Mouse (Mus musculus) mouse embryonic stem cell (cell line): ENCODE measurements around the gene H2-Eb2.

Experiments
- in situ Hi-C, 2 experiments: fragments of 300-500 bp; cut with MboI; formaldehyde crosslinking; loops; 1 replicate in 1 of 2; 3 replicates in 1 of 2; pipeline ENCODE4 v1.14.3; 2019 to 2020; ENCODE audit warnings: low sequenced_read_pairs in 2 of 2, low pct_unique_long_range_greater_than_20kb in 1 of 2, mixed read lengths in 1 of 2; ENCODE audit not compliant: unreplicated experiment in 1 of 2

Gene H2-Eb2

DNA sequence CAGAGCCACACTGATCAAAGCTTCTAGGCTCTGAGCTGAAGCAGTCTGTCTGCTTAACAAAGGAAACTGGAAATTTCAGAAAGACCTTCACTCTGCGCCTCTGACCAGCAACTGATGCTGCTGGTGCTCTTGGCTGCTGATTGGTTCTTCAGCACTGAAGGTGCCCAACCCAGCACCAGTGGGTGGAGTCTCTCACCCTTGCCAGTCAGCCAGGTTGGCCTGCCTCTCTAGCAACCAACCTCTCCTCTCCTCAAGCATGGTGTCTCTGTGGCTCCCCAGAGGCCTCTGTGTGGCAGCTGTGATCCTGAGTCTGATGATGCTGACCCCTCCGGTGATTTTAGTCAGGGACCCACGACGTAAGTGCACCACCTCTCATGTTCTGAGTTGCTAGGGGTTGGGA lies at the start of gene H2-Eb2:
Gene H2-Eb2, plus strand, starts transcription at position 230 of the 400 bp plus-strand sequence.
- in situ Hi-C loops, result no loop called here

DNA sequence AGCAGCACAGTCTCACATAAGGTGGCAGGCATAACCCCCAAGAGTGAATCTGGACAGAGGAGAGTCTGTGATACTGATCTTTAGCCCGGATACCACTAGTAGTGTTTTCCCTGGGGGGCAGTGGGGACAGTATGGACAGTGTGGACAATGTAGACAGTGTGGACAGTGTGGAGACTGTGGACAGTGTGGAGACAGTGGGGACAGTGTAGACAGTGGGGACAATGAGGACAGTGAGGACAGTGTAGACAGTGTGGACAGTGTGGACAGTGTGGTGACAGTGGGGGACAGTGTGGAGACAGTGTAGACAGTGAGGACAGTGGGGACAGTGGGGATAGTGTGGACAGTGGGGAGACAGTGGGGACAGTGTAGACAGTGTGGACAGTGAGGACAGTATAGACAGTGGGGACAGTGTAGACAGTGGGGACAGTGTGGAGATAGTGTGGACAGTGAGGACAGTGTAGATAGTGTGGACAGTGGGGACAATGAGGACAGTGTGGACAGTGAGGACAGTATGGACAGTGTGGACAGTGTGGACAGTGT lies 44.9 kb upstream of the H2-Eb2 start:
- in situ Hi-C loops, result no loop called here

DNA sequence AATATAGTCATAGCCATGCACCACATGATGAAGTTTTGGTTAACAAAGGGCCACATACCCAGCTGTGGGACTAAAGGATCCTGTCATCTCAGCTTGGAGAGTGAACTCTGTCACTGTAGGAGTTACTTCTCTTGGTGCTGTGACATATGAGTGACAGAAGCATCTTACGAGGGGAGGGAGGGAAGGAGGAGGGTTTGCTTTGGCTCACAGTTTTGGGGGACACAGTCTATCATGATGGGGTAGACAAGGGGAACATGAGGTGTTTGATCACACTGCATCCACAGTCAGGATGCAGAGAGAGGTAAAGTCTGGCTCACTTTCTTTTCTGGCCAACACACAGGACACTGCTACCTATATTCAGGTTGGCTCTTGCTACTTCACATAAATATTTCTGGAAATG lies 43.6 kb upstream of the H2-Eb2 start:
- in situ Hi-C loops, result no loop called here

DNA sequence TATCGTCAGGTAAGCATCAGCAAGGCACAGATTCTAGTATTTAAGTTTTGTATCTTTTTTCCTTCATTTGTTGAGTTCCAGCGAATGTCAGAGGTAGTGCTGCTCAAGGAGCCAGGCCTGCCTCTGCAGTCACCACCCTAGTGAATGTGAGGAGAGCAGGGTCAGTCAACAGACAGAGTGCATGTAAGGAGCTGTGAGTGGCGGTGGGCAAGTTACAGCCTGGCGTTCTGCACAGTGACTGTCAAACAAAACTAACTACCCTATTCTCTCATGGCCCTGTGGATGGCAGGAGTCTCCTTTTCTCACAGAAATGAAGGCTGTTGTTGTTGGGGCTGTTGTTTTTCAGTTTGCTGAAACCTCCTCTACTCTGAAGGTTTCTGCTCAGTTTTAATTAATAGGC lies 40.1 kb upstream of the H2-Eb2 start:
- in situ Hi-C loops, result no loop called here

DNA sequence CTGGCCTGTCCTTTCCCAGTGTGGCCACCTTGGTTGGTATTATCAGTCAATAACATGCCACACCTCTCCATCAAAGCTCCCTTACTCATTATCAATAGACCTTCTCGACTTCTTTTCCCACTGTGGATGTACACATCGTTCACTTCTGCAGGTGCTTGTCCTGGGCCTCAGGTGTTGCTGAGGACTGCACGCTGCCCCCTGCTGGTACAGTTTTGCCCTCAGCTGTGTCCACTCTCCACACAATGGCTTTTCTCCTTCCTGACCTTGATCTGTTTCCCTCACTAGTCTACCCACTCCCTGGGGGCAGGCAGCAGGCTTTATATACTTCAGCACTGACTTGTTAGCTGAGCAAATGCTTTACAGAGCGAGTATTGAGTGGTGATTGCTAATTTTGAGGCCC lies 39.6 kb upstream of the H2-Eb2 start:
- in situ Hi-C loops, result no loop called here

DNA sequence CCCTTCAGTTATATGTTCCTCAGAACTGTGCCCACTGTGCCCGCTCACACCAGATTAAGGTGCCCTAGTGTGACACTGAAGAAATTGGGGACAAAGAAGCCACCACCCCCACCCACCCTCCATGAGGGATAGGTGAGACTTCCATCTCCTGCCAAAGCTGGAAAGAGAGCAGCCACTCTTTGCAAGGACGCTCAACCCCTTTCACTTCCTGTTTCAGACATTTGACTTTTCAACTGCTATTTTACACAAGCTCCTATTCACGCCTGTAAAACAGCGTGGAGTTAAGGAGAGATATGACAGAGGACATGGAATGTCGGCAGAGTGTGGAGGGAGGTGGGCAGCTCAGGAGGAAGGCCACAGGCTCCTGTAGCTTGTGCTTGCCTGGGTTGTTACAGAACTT lies 39.0 kb upstream of the H2-Eb2 start:
- in situ Hi-C loops, result no loop called here

DNA sequence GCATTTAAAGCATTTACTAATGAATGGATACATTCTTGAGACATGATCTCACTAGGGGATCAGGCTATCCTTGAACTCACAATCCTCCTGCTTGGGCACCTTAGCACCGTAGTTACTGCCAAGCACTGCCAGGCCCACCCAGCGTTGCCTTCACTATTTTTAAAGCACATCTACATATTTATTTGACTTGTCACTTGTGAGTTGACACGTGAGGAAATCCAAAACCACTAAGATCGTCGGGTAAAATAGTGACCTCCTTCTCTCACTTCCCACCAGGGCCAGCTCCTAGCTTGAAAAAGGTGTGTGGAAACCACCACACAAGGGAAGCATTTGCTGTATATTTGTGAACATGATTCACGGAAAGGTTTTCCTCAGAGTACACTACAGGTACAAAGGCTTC lies 38.5 kb upstream of the H2-Eb2 start:
- in situ Hi-C loops, result no loop called here

DNA sequence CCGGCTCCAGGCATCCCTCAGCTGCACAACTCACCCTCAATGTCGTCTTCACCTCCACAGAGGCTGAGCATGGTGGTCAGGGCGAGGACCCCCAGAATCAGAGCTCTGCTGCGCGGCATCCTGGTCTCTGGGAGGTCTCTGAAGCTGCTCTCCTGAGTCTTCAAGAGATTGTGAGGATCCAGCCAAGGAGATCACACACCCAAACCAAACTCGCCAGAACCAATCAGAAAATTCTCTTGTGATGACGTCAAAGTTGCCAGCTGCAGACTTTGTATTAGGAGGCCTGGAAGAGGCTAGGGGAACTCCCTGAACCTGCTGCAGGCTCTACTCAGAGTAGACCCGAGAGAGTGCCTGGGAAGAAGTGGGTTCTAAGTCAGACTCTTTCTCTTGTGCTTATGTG lies 37.8 kb upstream of the H2-Eb2 start, which contains the start of gene H2-Aa:
Gene H2-Aa, minus strand, starts transcription at position 176 of the 400 bp plus-strand sequence.
- in situ Hi-C loops, result no loop called here

DNA sequence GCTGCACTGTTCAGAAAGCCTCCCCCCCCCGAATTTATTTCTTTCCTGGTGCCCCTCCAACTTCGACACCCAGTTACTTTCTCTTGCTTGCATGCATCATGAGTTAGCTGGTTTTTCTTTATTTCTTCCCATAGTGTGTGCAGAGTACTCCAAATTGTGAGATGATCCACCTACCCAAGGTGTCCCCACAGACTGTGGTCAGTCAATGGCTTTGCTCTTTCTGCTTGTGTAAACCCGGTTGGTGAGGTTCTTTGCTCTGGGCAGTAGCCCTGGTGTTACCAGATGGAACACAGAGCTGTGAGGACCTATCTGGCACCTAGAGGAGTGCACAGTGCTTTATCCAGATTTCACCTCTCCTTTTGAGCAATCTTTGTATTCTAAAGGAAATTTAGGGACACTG lies 37.3 kb upstream of the H2-Eb2 start:
- in situ Hi-C loops, result no loop called here

DNA sequence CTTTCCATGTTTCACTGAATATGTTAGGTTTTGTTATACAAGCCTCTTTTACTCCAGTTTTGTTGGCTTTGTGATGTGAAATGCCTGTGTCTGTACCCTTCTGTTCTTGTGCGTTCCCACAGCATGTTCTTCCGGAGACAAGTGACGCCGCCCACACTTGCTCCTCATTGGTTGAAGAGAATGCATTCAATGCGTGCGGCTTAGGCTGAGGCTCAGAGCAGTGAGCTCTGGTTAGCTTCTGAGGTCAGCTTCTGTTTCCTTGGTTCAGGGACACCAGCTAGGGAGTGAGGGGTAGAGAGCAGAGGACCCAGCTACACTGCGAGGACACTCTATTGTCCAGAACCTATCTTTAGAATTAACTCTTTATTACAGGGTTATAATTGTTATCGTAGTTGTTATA lies 33.9 kb upstream of the H2-Eb2 start:
- in situ Hi-C loops, result no loop called here

DNA sequence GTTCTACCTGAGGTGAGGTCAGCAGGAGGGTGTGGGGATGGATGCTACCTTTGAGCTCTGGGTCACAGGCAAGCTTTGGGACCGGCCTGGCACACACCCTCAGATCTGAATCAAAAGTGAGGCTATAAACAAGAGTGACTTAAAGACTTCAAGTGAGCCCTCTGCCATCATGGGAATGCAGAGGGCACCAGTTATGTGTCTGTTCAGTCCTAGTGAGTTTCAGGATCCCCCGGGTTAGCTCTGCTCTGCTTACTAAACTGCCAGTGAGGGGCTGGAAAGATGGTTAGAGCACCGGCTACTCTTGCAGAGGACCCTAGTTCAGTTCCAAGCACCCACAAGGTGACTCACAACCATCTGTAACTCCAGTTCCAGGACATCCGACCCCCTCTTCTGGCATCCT lies 32.9 kb upstream of the H2-Eb2 start:
- in situ Hi-C loops, result no loop called here

DNA sequence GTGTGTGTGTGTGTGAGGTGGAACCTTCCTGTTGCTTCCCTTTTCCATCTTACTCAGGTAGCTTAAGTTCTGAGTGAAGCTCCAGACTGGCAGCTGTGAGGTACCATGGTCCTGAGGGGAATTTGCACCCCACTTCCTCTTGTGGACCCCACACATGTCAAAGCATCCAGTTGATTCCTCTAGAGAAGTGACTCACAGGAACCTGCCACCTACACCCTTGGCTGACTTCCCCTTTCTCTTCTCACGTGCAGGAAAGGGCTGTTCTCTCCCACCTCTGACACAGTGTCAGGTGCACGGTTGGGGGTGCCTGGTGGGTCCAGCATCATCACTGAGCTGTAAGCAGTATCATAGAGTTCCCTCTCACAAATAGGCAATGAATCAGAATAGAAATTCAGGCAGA lies 31.9 kb upstream of the H2-Eb2 start:
- in situ Hi-C loops, result no loop called here

DNA sequence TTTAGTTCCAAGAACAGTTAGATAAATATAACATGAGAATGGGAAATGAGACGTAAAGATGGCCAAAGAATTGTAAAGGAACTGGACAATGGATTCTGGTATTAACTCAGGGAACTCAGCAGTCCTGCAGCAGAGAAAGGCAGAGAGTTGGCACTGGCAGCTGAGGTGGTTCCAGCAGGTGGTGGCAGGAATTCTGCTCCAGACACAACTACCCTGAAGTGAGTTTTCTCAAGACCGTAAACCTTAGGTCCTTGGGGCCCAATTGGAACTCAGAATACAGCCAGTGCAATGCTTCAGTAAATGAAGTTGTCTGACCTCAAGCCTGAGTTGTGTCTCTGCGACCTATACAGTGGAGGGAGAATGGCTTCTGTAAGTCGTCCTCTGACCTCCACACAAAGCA lies 31.2 kb upstream of the H2-Eb2 start:
- in situ Hi-C loops, result no loop called here

DNA sequence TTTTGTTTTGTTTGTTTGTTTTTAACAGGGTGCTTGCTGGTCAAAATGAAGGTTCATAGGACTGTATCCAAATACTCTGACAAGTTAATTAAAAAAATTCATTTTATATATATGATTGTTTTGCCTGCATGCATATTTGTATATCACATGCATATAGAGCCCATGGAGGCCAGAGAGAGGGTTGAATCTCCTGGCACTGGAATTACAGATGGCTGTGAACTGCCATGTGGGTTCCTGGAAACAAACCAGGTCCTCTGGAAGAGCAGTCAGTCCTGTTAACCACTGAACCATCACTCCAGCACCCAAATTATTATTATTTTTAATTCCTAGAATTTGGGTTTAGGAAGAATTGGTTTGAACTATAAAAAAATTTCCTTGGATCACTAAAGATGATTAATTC lies 30.2 kb upstream of the H2-Eb2 start:
- in situ Hi-C loops, result no loop called here

DNA sequence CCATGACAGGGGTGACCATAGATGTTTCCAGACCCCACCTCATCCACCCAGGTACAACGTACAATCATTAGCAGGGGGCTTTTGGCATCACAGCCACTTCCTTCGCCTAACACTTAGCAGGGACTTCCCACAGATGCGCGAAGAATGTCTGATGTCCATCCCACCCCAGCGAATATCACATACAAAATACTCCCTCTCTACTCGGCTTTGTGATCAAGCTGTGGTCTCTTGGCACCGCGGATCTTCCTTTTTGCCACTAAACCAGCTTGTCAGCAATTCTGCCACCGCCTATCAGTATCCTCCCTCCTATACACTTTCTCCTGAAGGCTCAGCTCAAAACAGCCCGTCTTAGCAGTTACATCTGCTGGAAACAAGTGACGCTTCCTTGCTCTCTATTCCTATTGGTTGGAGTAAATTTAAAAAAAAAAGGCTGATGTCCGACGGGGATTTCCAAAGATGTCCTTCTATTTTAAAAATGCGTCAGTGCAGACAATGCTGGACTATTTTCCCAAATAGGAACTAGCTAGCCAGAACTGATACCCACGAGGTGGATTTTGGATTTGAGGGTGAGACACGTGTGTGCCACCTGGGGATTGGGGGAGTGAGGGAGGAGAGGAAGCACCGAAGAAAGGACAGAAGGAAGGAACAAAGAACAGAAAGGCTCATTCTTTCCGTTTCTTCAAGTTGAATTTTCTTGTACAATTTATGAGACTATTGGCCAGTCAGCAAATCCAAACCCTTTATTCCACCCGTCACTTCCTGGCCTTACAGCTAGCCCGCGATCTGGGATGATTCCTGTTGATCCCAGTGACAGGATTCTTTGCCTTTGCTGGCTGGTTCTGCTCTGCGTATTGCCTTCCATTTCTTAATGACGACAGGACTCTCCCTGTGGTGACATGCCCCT lies 29.3 kb upstream of the H2-Eb2 start:
- in situ Hi-C loops, result no loop called here

DNA sequence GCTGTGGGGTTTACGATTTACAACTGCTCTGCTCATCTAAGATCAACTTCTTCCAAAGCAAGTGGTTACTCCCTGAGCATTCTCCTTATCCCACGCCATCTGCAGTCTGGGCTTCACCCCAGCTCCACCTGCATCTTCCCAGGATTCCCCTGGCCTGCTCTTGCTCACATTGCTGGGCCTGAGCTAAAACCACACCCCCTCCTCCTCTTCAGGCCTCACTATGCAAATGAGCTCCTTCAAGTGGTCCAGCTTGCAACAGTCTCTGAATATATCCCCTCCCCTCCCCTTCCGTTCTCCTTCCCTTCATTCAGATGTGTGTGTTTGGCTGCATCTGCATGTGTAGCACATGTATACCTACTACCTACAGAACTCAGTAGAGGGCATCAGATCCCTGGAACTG lies 26.1 kb upstream of the H2-Eb2 start:
- in situ Hi-C loops, result no loop called here

DNA sequence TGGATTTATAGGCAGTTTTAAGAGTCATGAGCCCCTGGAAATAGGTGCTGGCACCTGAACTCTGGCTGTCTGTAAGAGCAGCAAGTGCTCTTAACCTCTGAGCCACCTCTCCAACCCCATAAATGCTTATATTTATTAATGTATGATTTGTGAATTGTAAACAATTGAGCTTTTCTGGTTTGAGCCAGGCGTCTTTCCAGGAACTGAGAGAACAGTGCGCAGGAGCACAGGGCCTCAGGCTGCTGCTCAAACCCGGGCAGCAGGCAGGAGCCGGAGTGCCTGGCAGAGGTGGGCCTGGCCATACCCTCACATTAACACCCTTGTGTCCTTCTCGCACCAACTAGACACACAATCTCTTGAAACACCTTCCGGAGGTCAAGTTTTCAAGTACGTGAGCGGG lies 25.4 kb upstream of the H2-Eb2 start:
- in situ Hi-C loops, result no loop called here

DNA sequence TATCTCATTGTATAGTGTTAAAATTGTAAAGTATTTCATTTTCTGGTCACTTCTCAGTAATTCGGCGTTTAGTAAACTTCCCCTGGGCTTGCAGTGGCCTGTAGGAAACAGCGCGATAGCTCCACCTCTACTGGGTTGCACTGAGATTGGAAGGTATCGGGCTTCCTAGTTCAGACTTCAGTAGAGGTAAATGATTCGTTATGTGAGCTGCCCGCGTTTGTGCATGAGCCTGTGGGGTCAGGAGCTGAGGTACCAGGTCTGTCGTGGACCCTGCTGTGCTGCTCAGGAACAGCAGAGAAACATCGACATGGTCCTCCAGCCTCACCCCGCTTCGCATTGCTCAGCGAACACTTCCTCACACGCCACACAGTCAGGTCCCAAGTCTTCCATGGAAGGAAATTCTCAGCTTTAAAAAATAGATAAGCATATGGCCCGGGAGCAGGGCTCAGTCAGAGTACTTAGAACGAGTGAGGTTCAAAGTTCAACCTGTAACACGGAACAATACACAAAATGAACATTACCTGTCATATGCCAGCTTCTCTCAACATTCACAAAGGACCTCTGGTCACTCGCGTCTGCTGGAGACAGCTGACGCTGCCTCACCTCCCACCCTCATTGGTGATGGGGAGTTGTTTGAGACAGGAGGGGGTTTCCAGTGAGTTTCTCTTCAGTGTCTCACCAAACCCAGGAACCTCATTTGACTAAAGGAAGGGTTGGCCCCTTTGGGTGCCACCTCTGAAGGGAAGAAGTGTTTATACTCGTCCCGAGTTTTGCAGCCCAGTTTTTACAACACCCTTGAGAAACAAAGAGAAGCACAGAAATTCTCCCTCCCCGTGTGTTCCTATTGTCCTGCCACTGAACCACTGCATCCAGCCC lies 24.5 kb upstream of the H2-Eb2 start:
- in situ Hi-C loops, result no loop called here

DNA sequence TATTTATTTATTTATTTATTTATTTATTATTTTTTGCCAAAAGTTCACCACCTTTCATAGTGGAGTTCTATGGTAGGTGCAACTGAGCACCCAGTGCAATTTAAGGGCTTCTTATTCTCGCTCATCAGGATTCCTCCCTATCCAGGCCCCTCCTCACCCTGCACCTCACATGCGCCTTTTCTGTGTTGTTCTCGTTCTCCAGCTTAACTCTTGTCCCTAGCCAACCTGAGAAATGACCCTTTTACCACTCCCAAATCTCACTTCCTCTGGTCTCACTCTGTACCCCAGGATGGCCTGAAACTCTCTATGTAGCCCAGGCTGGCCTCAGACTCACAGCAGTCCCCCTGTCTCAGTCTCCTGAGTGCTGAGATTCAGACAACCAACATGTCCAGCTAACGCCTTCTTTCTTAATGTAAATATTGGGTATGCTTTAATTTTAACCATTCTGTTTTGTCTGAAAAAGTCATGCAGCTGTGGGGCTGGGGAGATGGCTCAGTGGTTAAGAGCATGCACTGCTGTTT lies 23.7 kb upstream of the H2-Eb2 start:
- in situ Hi-C loops, result no loop called here
